Mouse (Mus musculus) spleen, adult 2 months (tissue): ENCODE measurements around the gene Ltbp2.

Experiments used
- CTCF ChIP-seq: fragments of 200-500 bp; IDR thresholded peaks from 2 replicates; pipeline ENCODE4 v1.5.1; 2011; ENCODE audit warnings: mild to moderate bottlenecking, inconsistent platforms; ENCODE audit not compliant: insufficient read depth, insufficient read length, insufficient replicate concordance; ENCODE audit errors: extremely low read depth
- POLR2A ChIP-seq: fragments of 200-500 bp; IDR thresholded peaks from 2 replicates; pipeline ENCODE4 v1.6.1; 2011; ENCODE audit warnings: low read depth, low read length, inconsistent platforms

DNA sequence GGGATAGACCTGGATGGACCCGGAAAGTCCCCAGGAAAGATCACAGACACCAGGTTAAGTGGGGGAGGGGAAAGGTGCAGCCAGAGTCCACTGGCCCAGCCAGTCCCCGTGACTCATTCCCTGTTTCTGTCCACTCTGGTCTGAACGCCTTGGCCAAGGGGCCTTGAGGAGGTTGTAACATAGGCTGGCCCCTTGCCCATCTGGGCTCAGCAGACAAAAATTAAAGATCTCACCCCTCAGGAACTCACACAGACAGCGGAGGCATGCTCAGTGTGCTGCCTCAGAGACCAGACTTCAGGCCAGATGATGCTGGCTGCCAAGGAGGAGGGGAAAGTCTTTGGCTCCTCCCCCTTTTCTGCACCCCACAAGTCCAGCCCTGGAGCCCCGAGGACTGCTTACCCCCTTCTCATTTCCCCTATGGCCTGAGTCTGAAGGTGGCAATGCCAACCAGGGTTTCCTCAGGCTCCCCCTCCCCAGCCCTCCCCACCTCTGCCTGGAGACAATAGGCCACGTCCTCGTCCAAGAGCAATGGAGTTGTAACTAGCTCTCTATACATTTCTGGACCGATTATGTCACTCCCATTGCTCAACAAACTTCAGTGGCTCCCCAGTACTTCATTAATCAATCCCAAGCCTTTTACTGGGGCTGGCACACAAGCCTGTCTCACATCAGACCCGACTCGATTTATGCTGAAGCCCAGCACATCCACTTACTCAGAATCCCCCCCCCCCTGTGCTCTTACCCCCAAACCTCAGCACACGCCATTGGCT is 9.0 kb upstream of the Ltbp2 start:
- TF ChIP-seq CTCF (no peak), POLR2A (no peak)
